Mouse (Mus musculus) embryo, embryonic 10.5 days (tissue): ENCODE data around the gene Zfp446.
"Not testable (repeated sequence)": the region's sequence is repeated elsewhere in the genome, so short reads cannot be mapped to it uniquely, and the experiment has no call there.

Experiments
- DNase-seq: peaks from one replicate; pipeline ENCODE4 v3.0.0-alpha.2; 2015; ENCODE audit warnings: low spot score

Gene Zfp446

DNA sequence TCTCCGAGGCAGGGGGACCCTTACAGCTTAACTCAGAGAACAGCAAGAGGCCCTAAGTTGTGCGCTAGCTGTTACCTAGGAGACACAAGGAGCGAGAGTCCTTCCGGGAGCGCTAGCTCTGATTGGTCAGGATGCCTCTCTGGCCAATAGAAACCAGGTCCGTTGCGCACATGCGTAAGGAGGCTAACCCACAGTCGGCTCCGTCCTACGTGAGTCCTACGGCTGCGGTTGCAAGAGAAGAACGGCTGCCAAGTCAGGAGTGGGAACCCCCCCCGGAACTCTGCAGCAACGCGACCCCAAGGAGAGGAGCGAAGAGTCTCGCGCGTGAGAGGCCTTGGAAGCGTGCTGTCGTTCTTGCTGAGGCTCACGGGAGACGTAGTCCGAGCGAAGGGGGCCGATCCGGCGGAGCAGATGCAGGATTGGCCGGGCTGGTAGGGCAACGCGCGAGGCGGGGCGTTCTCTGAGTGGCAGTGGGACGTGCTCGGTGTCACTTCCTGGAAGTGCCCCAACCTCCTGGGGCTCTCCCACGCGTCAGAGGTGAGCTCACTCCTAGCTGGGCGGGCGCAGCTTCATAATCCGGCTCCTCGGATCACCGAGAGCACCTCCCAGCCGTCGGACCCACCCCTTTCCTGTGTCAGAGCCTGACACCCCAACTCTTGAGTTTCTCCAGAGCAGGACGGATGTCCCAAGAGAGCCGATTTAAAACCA is at the start of gene Zfp446:
Gene Zfp446 (plus strand): TSS at position 167 of the 708 bp plus-strand sequence.
- DNase-seq = peak; percentile 98

DNA sequence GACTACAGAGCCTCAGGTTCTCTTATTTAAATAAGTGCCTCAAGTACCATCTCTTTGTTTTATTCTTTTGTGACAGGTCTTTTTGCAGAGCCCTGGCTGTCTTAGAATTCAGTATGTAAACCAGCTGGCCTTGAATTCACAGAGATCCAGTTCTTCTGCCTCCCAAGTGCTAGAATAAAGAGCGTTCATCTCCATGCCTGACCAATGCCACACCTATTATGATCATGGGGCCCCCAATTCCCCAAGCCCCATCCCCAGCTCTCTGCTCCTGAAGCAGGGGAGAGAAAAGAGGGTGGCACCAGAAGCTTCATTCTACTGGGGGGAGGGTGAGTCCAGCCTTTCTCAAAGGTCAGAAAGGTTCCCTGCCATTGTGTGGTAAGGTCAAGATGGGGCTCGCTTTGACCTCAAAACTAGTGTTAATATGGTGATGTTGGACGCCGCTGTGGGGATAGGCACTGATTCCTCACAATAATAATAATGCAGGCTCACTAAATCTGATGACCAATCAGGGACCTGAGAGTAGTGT is 44.0 kb upstream of the Zfp446 start:
- no peak for DNase-seq

DNA sequence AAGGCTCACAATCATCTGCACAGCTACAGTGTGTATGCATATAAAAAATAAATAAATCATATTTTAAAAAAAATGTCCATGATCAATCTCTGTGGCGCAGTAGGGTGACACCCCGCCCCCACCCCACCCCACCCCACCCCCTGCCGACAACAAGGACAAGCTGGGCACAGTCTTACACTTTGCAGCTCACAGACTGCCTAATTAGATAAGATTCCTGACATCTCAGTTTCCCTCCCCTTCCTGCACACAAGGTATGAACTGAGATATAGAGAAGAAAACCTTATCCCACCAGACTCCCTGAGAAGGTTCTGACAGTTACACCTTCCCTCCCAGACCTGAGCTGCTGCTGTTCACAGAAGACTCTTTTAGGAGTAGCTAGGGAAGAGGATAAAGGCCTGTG is 42.8 kb upstream of the Zfp446 start:
- no peak for DNase-seq

DNA sequence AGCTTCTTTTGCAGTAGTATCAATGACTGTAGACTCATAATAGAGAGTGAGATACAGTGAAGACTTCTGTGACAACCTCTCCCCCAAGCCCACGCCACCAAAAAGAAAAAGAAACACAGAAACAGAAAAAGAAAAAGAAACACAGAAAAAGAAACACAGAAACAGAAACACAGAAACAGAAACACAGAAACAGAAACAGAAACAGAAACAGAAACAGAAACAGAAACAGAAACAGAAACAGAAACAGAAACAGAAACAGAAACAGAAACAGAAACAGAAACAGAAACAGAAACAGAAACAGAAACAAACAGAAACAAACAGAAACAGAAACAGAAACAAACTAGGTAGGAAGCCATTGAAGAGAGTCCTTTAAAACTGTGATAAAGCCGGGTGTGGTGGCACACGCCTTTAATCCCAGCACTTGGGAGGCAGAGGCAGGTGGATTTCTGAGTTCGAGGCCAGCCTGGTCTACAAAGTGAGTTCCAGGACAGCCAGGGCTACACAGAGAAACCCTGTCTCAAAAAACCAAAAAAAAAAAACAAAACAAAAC is 40.3 kb upstream of the Zfp446 start:
- not testable (repeated sequence) for DNase-seq

DNA sequence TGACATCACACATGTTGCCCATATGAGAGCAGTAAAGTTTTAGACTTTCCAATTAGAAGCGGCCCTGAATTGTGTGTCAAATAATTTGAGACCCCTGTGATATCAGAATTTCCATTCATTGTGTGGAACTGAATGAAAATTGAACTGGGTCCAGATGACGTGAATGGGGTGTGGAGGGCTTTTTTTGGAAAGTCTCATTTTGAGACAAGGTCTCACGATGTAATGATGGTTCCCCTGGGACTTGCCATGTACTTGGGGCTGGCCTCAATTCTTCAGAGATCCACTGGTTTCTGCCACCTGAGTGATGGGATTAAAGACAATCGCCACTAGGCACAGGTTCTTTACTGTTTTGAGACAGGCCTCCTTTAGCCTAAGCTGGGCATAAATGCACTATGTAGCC is 37.0 kb upstream of the Zfp446 start:
- DNase-seq = no peak

DNA sequence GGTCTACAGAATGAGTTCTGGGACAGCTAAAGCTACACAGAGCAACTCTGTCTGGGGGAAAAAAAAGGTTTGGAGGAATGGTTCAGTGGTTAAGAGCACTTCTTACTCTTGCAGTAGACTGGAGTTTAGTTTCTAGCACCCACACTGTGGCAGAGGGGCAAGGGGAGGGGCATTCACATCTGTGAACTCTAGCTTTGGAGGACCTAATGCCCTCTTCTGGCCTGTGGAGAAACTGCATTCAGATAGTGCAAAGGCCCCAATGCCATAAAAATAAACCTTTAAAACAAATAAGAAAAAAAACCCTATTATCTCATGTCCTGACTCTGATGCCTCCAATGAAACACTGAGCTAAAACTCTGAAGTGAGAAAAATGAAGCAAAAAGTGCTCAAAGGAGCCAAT is 34.2 kb upstream of the Zfp446 start:
- peak; percentile 60 for DNase-seq

DNA sequence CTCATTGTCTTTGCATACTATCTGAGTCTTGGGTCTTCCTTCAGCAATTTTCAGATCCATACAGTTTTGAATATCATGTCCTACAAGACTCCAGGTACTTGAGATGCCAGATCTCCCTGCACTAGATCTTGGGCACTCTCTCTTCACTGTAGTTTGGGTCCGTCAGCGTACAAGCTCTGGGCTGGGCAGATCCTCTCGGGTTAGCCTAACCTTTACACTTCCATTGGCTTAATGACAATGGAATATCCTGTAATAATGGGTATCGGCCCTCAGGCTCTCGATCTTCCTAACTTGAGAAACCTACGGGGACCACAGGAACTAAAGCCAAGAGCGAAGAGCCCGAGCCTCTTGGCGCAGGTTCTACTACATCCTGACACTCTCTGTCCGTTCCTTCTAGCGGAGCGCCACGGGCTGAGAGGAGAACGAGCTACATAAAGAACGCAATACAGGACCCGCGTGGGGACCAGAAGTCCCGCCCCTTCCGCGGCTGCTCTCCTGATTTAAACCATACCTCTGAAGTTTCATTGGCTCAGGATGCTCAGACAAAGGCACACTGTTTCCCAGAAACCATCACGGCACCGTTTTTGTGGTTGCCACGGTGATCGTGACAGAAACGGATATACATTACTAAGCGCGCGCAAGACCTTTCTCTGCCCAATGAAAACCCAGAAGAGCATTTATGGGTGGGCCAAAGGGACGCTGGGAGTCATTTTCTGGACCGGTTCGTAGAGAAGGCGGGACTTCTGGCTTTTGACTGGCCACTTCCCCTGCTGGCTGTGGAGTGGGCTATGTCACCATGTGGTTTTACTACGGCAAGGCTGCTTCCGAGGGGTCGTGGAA is 28.4 kb upstream of the Zfp446 start:
- peak; percentile 99 for DNase-seq

DNA sequence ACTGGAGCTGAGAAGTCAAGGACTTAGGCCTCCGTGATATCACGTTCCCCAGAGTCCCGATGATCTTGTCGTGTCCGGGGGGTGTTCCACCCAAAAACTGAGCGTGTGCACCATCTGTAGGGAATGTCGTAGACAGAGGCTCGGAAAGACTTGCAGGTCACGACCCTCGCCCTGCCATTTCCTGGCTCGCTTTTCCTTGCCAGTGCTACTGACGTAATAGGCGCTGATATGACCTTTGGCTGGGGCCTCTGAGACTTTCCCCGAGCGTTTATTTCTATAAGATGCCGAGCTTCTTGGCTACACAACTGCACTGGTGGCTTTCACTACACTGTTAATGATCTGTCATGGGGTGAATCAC is 27.8 kb upstream of the Zfp446 start:
- no peak for DNase-seq

DNA sequence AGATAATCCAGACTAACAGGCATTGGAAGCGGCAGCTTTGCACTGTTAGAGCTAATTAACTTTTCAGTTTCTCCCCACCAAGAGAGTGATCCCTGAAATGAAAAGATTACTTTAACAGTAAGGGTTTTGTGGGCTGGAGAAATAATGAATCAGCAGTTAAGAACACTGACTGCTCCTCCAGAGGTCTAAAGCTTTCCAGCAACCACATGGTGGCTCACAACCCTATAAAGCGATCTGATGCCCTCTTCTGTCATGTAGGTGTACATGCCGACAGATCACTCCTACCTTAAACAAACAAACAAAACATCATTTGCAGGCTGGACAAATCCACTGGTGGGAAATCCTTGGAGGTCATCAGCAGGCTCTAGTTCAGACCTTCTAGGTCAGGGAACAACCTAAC is 22.8 kb upstream of the Zfp446 start:
- DNase-seq = no peak

DNA sequence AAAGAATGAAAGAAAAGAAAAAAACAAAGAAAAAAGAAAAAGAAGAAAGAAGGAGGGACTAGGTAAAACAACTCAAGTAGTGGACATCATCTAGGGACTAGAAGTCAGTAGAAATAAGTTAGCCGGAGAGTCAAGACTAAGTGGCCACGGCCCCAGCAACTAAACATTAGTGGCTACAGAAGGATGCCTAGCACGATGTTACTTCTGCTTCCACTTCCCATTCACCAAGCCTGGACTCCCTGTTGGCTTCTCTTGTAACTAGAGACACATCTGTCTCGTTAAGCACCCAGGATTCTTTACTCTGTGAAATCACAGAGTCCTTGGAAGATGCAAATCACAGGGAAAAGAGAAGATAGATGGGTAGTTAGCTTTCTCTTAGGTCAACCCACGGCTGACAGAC is 20.1 kb upstream of the Zfp446 start:
- no peak for DNase-seq

DNA sequence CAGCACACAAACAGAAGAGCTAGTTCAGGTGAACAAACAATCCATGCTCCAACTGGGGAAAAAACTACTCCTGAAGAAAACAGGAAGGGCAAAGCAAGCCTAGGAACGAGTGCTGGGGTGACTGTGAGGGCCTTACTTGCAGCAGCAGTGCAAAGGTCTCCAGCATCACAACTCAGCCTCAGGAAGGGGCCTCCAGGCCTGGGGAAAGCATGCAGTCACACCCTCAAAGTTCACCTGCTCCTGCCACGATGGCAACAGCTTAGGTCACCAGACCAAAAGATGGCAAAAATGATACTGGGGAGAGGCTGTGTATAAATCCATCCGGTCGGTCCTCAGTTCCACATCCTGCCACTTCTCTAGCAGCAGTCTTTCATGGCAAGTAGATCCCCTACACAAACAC is 18.7 kb upstream of the Zfp446 start:
- no peak for DNase-seq

DNA sequence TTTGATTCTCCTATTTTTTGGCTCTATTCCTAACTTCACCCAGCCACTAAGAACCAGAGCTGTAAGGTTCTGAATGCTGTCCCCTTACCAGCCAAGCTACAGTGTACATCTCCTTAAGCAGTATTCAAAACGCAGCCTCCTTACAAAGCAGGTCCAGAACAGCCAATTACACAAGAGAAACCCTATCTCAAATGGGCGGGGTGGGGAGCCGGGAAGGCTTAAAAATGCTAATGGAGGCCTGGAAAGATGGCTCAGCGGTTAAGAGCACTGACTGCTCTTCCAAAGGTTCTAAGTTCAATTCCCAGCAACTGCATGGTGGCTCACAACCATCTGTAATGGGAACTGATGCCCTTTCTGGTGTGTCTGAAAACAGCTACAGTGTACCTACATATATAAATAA is 17.9 kb upstream of the Zfp446 start:
- peak; percentile 10 for DNase-seq

DNA sequence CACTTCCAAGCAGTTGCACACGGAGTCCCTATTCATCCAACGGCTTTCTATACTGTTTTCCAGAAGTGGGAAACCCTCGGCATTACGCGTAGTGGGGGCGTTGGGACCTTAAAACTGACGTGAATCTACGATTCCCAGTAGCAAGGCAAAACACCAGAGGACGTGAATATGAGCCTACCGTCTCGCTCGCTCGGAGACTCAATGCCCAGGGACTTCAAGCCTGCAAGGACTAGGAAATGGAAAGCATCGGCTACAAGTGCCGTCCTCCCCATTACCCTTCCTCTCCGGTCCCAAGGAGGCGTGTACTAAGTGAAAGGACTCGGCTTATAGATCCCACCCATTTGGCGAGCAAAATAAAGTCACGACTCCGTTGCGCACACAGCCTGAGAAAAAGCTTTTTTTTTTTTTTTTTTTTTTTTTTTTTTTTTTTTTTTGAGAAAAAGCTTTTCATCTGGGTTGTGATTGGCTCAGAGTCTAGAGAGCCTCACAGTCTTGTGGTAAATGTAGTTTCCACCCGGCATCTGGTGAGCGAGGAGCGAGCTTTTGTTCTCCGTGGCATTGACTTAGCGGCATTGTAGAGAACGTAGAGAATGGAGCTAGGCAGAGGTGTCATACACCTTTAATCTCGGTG is 16.0 kb upstream of the Zfp446 start:
- DNase-seq = peak; percentile 85

DNA sequence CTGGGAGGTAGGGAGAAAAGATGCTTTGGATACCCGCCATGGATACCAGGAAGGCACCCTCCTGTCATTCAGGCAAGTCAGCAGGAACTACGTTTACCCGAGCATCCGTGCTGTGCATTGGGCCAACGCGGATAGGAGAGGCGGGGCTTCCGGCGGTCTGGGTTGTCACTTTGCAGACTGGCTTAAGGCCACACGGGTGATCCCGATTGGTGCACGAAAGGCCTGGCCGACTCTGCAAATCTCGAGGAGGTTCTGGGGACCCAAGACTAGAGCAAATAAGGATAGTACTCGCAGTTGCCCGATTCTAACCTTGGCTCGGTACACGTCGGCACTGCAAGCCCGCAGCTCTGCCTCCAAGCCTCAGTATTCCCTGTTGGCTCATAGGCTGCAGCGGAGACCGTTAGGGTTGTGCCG is 12.0 kb upstream of the Zfp446 start, which contains the start of gene Zfp324:
Gene Zfp324 (plus strand): TSS at position 161 of the 414 bp plus-strand sequence.
- peak; percentile 93 for DNase-seq

DNA sequence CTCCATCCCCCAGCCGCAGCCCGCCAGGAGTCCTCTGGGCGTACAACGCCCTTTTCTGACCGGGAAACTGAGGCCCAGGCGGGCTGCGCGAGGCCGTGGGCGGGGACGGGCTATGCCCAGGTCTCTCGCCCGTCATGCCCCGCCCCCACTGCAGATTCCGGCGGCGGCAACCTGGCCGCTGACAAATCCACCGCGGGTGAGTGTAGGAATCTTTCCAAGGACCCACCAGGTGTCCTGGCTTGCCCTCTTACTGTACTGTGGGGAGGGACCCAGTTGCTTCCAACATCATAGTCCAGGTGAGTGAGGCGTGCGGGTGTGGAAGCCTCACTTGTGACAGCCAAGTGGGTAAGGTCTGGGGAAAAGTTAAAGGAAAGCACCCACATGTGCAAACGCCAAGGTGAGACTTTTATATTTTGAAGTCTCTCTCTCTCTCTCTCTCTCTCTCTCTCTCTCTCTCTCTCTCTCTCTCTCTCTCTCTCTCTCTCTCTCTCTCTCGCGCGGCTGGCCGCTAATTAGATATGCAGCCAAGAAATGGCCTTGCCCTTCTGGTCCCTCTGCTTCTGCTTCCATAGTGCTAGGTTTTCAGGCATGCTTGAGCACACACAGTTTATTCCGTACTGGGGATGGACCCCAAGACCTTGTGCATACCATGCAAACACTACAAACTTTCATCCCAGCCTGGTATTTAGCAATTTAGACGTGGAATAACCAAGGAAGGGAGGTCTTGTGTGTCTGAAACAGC is 11.4 kb upstream of the Zfp446 start:
- DNase-seq = peak; percentile 54

DNA sequence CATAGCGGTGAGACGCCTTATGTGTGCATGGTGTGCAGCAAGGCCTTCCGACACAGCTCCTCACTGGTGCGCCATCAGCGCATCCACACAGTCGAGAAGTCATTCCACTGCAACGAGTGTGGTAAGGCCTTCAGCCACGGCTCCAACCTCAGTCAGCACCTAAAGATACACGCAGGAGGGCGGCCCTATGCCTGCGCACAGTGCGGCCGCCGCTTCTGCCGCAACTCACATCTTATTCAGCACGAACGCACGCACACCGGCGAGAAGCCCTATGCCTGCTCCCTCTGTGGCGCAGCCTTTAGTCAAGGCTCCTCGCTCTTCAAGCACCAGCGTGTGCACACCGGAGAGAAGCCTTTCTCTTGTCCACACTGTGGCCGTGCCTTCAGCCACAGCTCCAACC is 6.7 kb upstream of the Zfp446 start:
- no peak for DNase-seq

DNA sequence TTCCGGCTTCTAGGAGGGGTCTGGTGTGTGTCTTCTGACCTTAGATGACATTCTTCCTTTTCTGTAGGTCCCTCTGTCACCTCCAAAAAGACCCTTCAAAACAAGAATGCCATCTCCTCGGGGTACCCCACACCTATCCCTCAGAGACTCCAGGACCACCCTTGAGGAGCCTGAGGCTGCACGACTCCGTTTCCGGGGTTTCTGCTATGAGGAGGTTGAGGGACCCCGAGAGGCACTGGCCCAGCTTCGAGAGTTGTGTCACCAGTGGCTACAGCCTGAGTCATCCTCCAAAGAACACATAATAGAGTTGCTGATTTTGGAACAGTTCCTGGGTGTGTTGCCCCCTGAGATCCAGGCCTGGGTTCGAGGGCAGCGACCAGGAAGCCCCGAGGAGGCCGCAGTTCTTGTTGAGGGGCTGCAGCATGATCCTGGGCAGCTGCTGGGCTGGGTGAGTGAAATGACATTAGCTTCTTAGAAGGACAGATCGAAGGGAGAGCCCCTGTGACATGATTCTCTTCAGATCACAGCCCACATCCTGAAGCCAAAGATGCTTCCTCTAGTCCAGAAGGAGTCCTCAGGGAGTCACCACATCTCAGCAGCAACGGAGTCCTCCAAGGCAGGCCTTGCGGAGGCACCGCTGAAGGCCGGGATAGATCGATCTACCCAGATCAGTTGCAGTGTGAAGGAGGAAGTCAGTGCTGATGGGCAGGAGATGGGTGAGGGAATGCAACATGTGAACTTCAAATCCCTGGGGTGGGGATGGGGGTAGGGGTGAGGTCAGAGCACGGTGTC is 1.5 kb downstream of the Zfp446 start:
- DNase-seq = no peak

DNA sequence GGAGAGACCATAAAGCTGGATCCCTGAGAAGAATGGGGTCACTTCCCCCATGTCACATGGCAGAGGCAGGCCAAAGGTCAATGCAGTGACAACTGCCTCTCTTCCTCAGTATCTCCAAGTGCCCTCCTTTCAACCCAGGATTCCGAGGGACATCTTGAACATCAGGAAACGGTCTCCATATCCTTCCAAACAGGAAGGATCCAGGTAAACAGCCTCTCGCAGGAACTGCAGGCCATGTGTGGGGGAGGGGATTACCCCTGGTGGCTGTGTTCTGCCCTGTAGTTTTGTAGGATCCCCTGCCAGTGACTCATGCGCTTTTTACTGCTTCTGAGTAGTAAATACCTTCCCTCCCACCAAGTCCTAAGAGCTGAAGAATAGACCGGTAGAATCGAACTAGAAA is 2.1 kb downstream of the Zfp446 start:
- no peak for DNase-seq

DNA sequence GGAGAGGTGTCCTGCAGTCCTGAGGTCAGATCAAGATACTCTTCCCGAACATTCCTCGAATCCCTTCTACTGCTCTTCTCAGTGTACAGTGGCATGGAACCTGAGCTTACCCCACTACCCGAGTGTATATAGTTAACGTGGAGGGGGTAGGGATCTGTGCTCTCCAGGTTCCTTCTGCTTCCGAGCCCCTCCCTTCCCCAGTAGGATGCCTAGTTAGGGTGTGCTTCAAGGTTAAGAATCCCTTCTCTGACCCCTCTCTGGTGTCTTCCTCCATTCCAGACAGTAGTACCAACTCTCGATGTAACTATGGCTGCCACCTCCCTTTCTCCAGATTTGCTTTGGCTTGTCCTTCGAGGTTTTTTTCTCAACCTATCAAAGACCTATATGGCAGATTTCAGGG is 2.6 kb downstream of the Zfp446 start:
- no peak for DNase-seq

DNA sequence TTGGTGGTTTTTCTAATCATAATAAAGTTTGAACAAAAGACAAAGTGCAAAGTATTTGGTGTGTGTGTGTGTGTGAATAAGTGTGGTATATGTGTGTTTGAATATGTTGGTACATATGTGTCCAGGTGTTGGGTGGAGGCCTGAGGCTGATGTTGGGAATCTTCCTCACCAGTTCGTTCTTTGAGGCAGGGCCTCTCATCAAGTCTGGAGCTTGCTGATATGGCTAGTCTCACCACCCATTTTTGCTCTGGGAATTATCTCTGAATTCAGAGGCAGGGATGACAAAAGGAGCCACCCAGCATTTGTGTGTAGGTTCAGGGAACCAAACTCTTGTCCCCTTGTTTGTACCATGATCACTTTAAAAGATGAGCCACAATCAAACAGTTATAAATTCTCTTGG is 8.1 kb downstream of the Zfp446 start:
- DNase-seq = no peak

DNA sequence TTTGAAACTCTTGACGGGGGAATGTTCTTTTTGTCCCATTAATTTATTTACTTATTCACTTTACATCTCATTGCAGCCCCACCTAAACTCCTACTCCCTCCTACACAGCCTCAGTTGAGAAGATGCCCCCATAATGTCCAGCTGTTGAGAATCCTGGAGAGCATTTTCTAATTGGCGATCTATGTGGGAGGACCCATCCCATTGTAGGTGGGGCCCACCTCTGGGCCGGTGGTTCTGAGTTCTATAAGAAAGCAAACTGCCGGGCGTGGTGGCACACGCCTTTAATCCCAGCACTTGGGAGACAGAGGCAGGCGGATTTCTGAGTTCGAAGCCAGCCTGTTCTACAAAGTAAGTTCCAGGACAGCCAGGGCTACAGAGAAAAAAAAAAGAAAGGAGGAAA is 9.3 kb downstream of the Zfp446 start:
- no peak for DNase-seq
